Mouse (Mus musculus) gastrocnemius, adult 18-20 months (tissue): ENCODE data around the gene Vmn2r47. TPM values are rescaled to one million over a fixed set of nuclear protein-coding genes. Genes with fewer than 3 reads are reported as not detected.
"Not testable (repeated sequence)": the region's sequence is repeated elsewhere in the genome, so short reads cannot be mapped to it uniquely, and the experiment has no call there.

Experiments
- DNase-seq: peaks from one replicate; pipeline ENCODE4 v3.0.0; 2021; ENCODE audit warnings: low spot score
- long read RNA-seq, 2 experiments: library from polyadenylated mRNA; stranded (forward); transcript quantifications; one replicate each; pipeline ENCODE4 v2.0.0; 2021
- total RNA-seq, 2 experiments: library from RNA; stranded (reverse); gene quantifications; 2 replicates each; pipeline ENCODE4 v1.2.3; 2021

The Vmn2r47 gene
- total RNA-seq = not detected
- long read RNA-seq, experiment 1 = 0 reads
- long read RNA-seq, experiment 2 = 0 reads

DNA sequence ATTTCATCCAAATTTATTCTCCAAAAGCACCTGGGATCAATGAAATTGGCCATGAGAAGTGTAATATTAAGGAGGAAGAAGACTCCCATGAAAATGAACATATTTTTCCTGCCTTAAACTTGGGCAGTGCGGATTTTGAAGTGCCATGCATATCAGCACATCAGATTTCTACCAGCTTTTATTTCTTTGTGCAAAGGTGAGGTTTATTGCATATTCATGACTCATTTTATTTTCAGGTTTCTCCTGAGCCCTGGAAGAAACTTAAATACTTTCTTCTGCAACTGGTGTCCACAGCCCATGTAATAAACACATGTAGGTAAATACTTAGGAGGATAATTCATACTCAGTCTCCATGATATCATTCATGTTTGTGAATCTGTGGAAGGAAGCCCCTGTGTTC lies at the start of gene Vmn2r47:
Gene Vmn2r47, minus strand, starts transcription at position 101 of the 400 bp plus-strand sequence.
- DNase-seq = not testable (repeated sequence)

DNA sequence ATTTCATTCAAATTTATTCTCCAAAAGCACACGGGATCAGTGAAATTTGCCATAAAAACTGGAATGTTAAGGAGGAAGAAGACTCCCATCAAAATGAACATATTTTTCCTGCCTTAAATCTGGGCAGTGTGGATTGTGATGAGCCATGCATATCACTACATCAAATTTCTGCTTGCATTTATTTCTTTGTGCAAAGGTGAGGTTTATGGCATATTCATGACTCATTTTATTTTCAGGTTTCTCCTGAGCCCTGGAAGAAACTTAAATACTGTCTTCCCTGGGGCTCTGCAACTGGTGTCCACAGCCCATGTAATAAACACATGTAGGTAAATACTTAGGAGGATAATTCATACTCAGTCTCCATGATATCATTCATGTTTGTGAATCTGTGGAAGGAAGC lies 70.7 kb downstream of the Vmn2r47 start, which contains the start of gene Vmn2r46:
Gene Vmn2r46, minus strand, starts transcription at position 101 of the 400 bp plus-strand sequence.
- not testable (repeated sequence) for DNase-seq

Other genes with a start within 250 kb of the Vmn2r47 start
- not detected for gene Vmn2r46, start 70.8 kb downstream of the Vmn2r47 start, total RNA-seq
- gene Vmn2r48, start 112.3 kb upstream of the Vmn2r47 start, total RNA-seq = not detected
- gene Vmn2r49, start 150.9 kb upstream of the Vmn2r47 start, total RNA-seq = not detected
- gene Vmn2r50, start 212.0 kb upstream of the Vmn2r47 start, total RNA-seq = not detected